Mouse (Mus musculus): ENCODE results near the gene Anapc4. TPM values are rescaled to one million over a fixed set of nuclear protein-coding genes. Genes with fewer than 3 reads are reported as not detected.

Gene Anapc4
- polyA plus RNA-seq, 1 experiment: 41.3 TPM

DNA sequence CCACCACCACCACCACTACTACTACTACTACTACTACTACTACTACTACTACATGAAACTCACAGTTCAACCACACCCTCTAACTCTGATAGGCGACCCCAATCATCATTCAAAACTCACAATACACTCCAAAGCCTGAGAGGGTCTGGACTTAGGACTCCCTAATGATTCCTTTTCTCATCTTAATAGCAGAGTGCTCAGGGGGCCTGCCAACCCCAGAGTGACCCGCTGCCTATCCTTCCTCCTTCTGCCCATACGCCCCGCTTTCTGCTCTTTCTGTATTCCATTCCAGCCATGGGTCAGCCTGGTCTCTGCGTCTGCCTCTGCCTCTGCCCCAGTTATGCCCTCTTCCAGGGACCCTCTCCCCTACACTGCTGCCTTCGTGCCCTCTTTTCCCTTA, 46.1 kb downstream of the Anapc4 start:
- no peaks in the 10 kb centered on the region for H3K79me2 ChIP-seq (ENCODE audit: control insufficient read depth, insufficient read depth)
- H3K27me3 ChIP-seq (ENCODE audit: control insufficient read depth, insufficient read depth, insufficient read length): peaks cover 4% of the 10 kb centered on the region
- H3ac ChIP-seq (ENCODE audit: control insufficient read depth, insufficient read length, low read depth): no peak overlapping the region
- no peaks in the 10 kb centered on the region for H3K79me3 ChIP-seq (ENCODE audit: low read depth)
- H3K36me3 ChIP-seq (ENCODE audit: control insufficient read depth, insufficient read depth): no peaks in the 10 kb centered on the region
- no peak overlapping the region for H3K4me3 ChIP-seq (ENCODE audit: insufficient read depth, poor library complexity, severe bottlenecking)
- TF ChIP-seq MYOG (IDR thresholded peaks at IDR 0.05; ENCODE audit: control insufficient read depth, extremely low read depth, insufficient read length) (no peak), CTCF (IDR thresholded peaks at IDR 0.05; ENCODE audit: control insufficient read depth, insufficient read depth, insufficient read length) (no peak)

- Histone ChIP-seq H3K79me3 (ENCODE audit: low read depth) (no peaks in the 10 kb centered on the region), H3ac (ENCODE audit: control insufficient read depth, insufficient read length, low read depth) (no peak overlapping the region), H3K36me3 (ENCODE audit: control insufficient read depth, insufficient read depth) (no peaks in the 10 kb centered on the region), H3K79me2 (ENCODE audit: control insufficient read depth, insufficient read depth) (no peaks in the 10 kb centered on the region), H3K27me3 (ENCODE audit: control insufficient read depth, insufficient read depth, insufficient read length) (peaks cover 4% of the 10 kb centered on the region), H3K4me3 (ENCODE audit: insufficient read depth, poor library complexity, severe bottlenecking) (no peak overlapping the region)
- TF ChIP-seq MYOD1 (IDR thresholded peaks at IDR 0.05; ENCODE audit: control insufficient read depth, insufficient read length, low read depth) (no peak), MYOG (IDR thresholded peaks at IDR 0.05; ENCODE audit: control insufficient read depth, extremely low read depth, insufficient read length) (no peak), USF1 (IDR thresholded peaks at IDR 0.05; ENCODE audit: low read depth) (no peak), CTCF (IDR thresholded peaks at IDR 0.05; ENCODE audit: control insufficient read depth, insufficient read depth, insufficient read length) (no peak), MAX (IDR thresholded peaks at IDR 0.05) (no peak), FOSL1 (IDR thresholded peaks at IDR 0.05; ENCODE audit: insufficient read depth, low read length, poor library complexity, severe bottlenecking) (no peak), CEBPB (IDR thresholded peaks at IDR 0.05; ENCODE audit: low read depth) (no peak)
Observed at GRCm38 (mm10) chr5:52882446-52882845, 48.6 kb downstream of the Anapc4 start.

- no peaks in the 10 kb centered on the region for H3K79me3 ChIP-seq (ENCODE audit: low read depth)
- no peak overlapping the region for H3ac ChIP-seq (ENCODE audit: control insufficient read depth, insufficient read length, low read depth)
- H3K4me3 ChIP-seq (ENCODE audit: insufficient read depth, poor library complexity, severe bottlenecking): no peak overlapping the region
- no peaks in the 10 kb centered on the region for H3K36me3 ChIP-seq (ENCODE audit: control insufficient read depth, insufficient read depth)
- TF ChIP-seq FOSL1 (IDR thresholded peaks at IDR 0.05; ENCODE audit: insufficient read depth, low read length, poor library complexity, severe bottlenecking): no peak
- no peaks in the 10 kb centered on the region for H3K79me2 ChIP-seq (ENCODE audit: control insufficient read depth, insufficient read depth)
- no peaks in the 10 kb centered on the region for H3K27me3 ChIP-seq (ENCODE audit: control insufficient read depth, insufficient read depth, insufficient read length)
Observed at GRCm38 (mm10) chr5:52887085-52887484, 53.3 kb downstream of the Anapc4 start.

- TF ChIP-seq CTCF (IDR thresholded peaks at IDR 0.05; ENCODE audit: control insufficient read depth, insufficient read depth, insufficient read length) (no peak), MYOG (IDR thresholded peaks at IDR 0.05; ENCODE audit: control insufficient read depth, extremely low read depth, insufficient read length) (no peak), MYOD1 (IDR thresholded peaks at IDR 0.05; ENCODE audit: control insufficient read depth, insufficient read length, low read depth) (no peak), CEBPB (IDR thresholded peaks at IDR 0.05; ENCODE audit: low read depth) (no peak), MAX (IDR thresholded peaks at IDR 0.05) (no peak), FOSL1 (IDR thresholded peaks at IDR 0.05; ENCODE audit: insufficient read depth, low read length, poor library complexity, severe bottlenecking) (no peak), USF1 (IDR thresholded peaks at IDR 0.05; ENCODE audit: low read depth) (no peak)
- no peaks in the 10 kb centered on the region for H3K36me3 ChIP-seq (ENCODE audit: control insufficient read depth, insufficient read depth)
- H3K79me2 ChIP-seq (ENCODE audit: control insufficient read depth, insufficient read depth): no peaks in the 10 kb centered on the region
- no peak overlapping the region for H3K4me3 ChIP-seq (ENCODE audit: insufficient read depth, poor library complexity, severe bottlenecking)
- no peaks in the 10 kb centered on the region for H3K27me3 ChIP-seq (ENCODE audit: control insufficient read depth, insufficient read depth, insufficient read length)
- no peak overlapping the region for H3ac ChIP-seq (ENCODE audit: control insufficient read depth, insufficient read length, low read depth)
- no peaks in the 10 kb centered on the region for H3K79me3 ChIP-seq (ENCODE audit: low read depth)
Observed at GRCm38 (mm10) chr5:52889919-52890318, 56.1 kb downstream of the Anapc4 start.

GRCm38 (mm10) chr5:52891949-52892835, 58.4 kb downstream of the Anapc4 start:
- Histone ChIP-seq H3K36me3 (ENCODE audit: control insufficient read depth, insufficient read depth) (no peaks in the 10 kb centered on the region), H3ac (ENCODE audit: control insufficient read depth, insufficient read length, low read depth) (no peak overlapping the region), H3K79me3 (ENCODE audit: low read depth) (no peaks in the 10 kb centered on the region), H3K79me2 (ENCODE audit: control insufficient read depth, insufficient read depth) (no peaks in the 10 kb centered on the region), H3K27me3 (ENCODE audit: control insufficient read depth, insufficient read depth, insufficient read length) (no peaks in the 10 kb centered on the region), H3K4me3 (ENCODE audit: insufficient read depth, poor library complexity, severe bottlenecking) (no peak overlapping the region)
- TF ChIP-seq MYOD1 (IDR thresholded peaks at IDR 0.05; ENCODE audit: control insufficient read depth, insufficient read length, low read depth) (no peak), MAX (IDR thresholded peaks at IDR 0.05) (no peak), CEBPB (IDR thresholded peaks at IDR 0.05; ENCODE audit: low read depth) (no peak), FOSL1 (IDR thresholded peaks at IDR 0.05; ENCODE audit: insufficient read depth, low read length, poor library complexity, severe bottlenecking) (no peak), MYOG (IDR thresholded peaks at IDR 0.05; ENCODE audit: control insufficient read depth, extremely low read depth, insufficient read length) (no peak), CTCF (IDR thresholded peaks at IDR 0.05; ENCODE audit: control insufficient read depth, insufficient read depth, insufficient read length) (no peak), USF1 (IDR thresholded peaks at IDR 0.05; ENCODE audit: low read depth) (no peak)

DNA sequence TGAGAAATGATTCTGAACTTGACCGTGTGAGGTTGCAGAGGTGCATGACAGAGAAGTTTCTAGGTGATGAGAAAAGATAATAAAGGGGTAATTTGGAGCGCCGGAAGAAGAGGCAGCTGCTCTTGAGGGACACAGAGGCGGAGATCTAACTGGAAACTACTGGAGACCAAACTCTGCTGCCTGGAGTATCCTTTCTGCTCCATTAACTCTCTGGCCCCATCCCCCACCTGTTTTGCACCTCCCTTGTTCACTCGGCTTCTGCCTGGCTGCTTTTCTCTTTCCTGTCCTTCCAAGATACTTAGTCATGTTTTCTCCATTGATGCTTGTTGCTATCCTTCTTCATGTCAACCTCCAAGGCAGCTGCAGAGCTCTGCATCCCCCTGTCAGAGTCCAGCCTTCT, 60.1 kb downstream of the Anapc4 start:
- Histone ChIP-seq H3K27me3 (ENCODE audit: control insufficient read depth, insufficient read depth, insufficient read length) (no peaks in the 10 kb centered on the region), H3K4me3 (ENCODE audit: insufficient read depth, poor library complexity, severe bottlenecking) (no peak overlapping the region), H3ac (ENCODE audit: control insufficient read depth, insufficient read length, low read depth) (no peak overlapping the region), H3K79me2 (ENCODE audit: control insufficient read depth, insufficient read depth) (no peaks in the 10 kb centered on the region), H3K79me3 (ENCODE audit: low read depth) (no peaks in the 10 kb centered on the region), H3K36me3 (ENCODE audit: control insufficient read depth, insufficient read depth) (no peaks in the 10 kb centered on the region)
- TF ChIP-seq USF1 (IDR thresholded peaks at IDR 0.05; ENCODE audit: low read depth): no peak
- TF ChIP-seq FOSL1 (IDR thresholded peaks at IDR 0.05; ENCODE audit: insufficient read depth, low read length, poor library complexity, severe bottlenecking): no peak
